Mouse (Mus musculus) lung, adult 2 months (tissue): ENCODE measurements around the gene Uqcrc2.

Experiments
- CTCF ChIP-seq: fragments of 200-500 bp; IDR thresholded peaks from 2 replicates; pipeline ENCODE4 v1.5.1; 2011; ENCODE audit warnings: mild to moderate bottlenecking, low read length, control low read depth; ENCODE audit not compliant: insufficient read depth
- POLR2A ChIP-seq: fragments of 200-500 bp; IDR thresholded peaks from 2 replicates; pipeline ENCODE4 v1.6.1; 2011; ENCODE audit warnings: low read depth, mild to moderate bottlenecking, control low read depth, low read length, borderline replicate concordance; ENCODE audit errors: extremely low read depth

GRCm38 (mm10) chr7:120690634-120691033 is 55.7 kb downstream of the Uqcrc2 start:
- TF ChIP-seq CTCF (peak; percentile 33), POLR2A (no peak)
